Mouse (Mus musculus) liver, embryonic 13.5 days (tissue): ENCODE data around the gene Traf3ip3. TPM values are rescaled to one million over a fixed set of nuclear protein-coding genes. Genes with fewer than 3 reads are reported as not detected.
A peak's percentile ranks its signal among the peaks of the same experiment; 100 is the strongest.

Experiments
- ATAC-seq: fragments of 200-750 bp; cut with Nextera tagmentation; 2 replicates; pipeline ENCODE4 v1.8.0; 2017; ENCODE audit warnings: low read depth, mild to moderate bottlenecking, moderate number of reproducible peaks, moderate library complexity
- DNase-seq: peaks from one replicate; pipeline ENCODE4 v3.0.0; 2022
- H3K27ac ChIP-seq: fragments of 300-500 bp; sonication (generic); 2 replicates; pipeline ENCODE4 v1.5.1; 2015; ENCODE audit warnings: moderate library complexity, mild to moderate bottlenecking, inconsistent platforms
- H3K27me3 ChIP-seq: fragments of 300-500 bp; sonication (generic); 2 replicates; pipeline ENCODE4 v1.6.1; 2015; ENCODE audit warnings: mild to moderate bottlenecking, inconsistent platforms
- H3K36me3 ChIP-seq: fragments of 300-500 bp; sonication (generic); 2 replicates; pipeline ENCODE4 v1.6.1; 2015; ENCODE audit warnings: mild to moderate bottlenecking, inconsistent platforms
- H3K4me1 ChIP-seq: fragments of 300-500 bp; sonication (generic); replicated peaks from 2 replicates; pipeline ENCODE4 v1.6.1; 2015; ENCODE audit warnings: inconsistent platforms
- H3K4me2 ChIP-seq: fragments of 300-500 bp; sonication (generic); 2 replicates; pipeline ENCODE4 v1.6.1; 2015; ENCODE audit warnings: inconsistent platforms, mild to moderate bottlenecking, moderate library complexity
- H3K4me3 ChIP-seq: fragments of 300-500 bp; sonication (generic); replicated peaks from 2 replicates; pipeline ENCODE4 v1.5.1; 2015; ENCODE audit warnings: mild to moderate bottlenecking, inconsistent platforms
- H3K9ac ChIP-seq: fragments of 300-500 bp; sonication (generic); 2 replicates; pipeline ENCODE4 v1.6.1; 2015; ENCODE audit warnings: mild to moderate bottlenecking, inconsistent platforms
- H3K9me3 ChIP-seq: fragments of 300-500 bp; sonication (generic); replicated peaks from 2 replicates; pipeline ENCODE4 v1.6.1; 2016; ENCODE audit warnings: inconsistent platforms
- WGBS: fragments of 180-500 bp; shearing (Covaris S2); methylation state at CpG from one replicate; pipeline ENCODE4 v1.1.7; 2015; ENCODE audit not compliant: insufficient replicate concordance; 5-methylcytosine and 5-hydroxymethylcytosine counted together
- polyA plus RNA-seq: library from polyadenylated mRNA; unstranded; fragments of >200 nt; fragmentation: Nextera tagmentation; extraction: Ambion mirVana; gene quantifications from 2 replicates; pipeline ENCODE4 v1.2.1, GENCODE M21; 2015

Gene Traf3ip3
- polyA plus RNA-seq, 1 experiment from 2014 or later = 7.3 TPM

- 60% methylated on average over 2 of the region's 2 CpGs for WGBS
- no peak overlapping the region for H3K4me3 ChIP-seq
- H3K27ac ChIP-seq = no peak overlapping the region
- H3K36me3 ChIP-seq = no peaks in the 10 kb centered on the region
- H3K9me3 ChIP-seq = no peaks in the 10 kb centered on the region
- no peak overlapping the region for H3K4me2 ChIP-seq
- no peaks in the 10 kb centered on the region for H3K27me3 ChIP-seq
- DNase-seq (no peak), ATAC-seq (no peak)
- 0 out of 2 replicates have a peak, but pooled peaks cover 5% of the 10 kb centered on the region for H3K4me1 ChIP-seq
- no peak overlapping the region for H3K9ac ChIP-seq
These were observed 3.9 kb upstream of the Traf3ip3 start for GRCm38 (mm10) chr1:193205431-193205830.

GRCm38 (mm10) chr1:193203821-193204220 is 2.3 kb upstream of the Traf3ip3 start:
- Histone ChIP-seq H3K4me1 (peaks cover 5% of the 10 kb centered on the region; the same call in 1 of the 2 replicates), H3K27me3 (no peaks in the 10 kb centered on the region), H3K9ac (no peak overlapping the region), H3K9me3 (no peaks in the 10 kb centered on the region), H3K4me3 (no peak overlapping the region), H3K4me2 (no peak overlapping the region), H3K27ac (no peak overlapping the region), H3K36me3 (no peaks in the 10 kb centered on the region)
- ATAC-seq (no peak), DNase-seq (no peak)
- WGBS = 56% methylated on average over 2 of the region's 2 CpGs

GRCm38 (mm10) chr1:193200640-193201382 is 692 bp downstream of the Traf3ip3 start:
- Histone ChIP-seq H3K36me3 (no peaks in the 10 kb centered on the region), H3K4me2 (peak overlapping the region; percentile 29), H3K27ac (peak overlapping the region; percentile 71), H3K9me3 (no peaks in the 10 kb centered on the region), H3K4me1 (peaks cover 16% of the 10 kb centered on the region), H3K9ac (peak overlapping the region; percentile 41; the same call in 1 of the 2 replicates), H3K4me3 (peak overlapping the region; percentile 28), H3K27me3 (no peaks in the 10 kb centered on the region)
- DNase-seq = no peak
- ATAC-seq = no peak
- 27% methylated on average over 8 of the region's 8 CpGs for WGBS

- Histone ChIP-seq H3K4me2 (no peak overlapping the region), H3K9me3 (no peaks in the 10 kb centered on the region), H3K4me1 (peaks cover 16% of the 10 kb centered on the region), H3K4me3 (no peak overlapping the region), H3K27me3 (no peaks in the 10 kb centered on the region), H3K27ac (no peak overlapping the region), H3K9ac (no peak overlapping the region), H3K36me3 (no peaks in the 10 kb centered on the region)
- DNase-seq (no peak), ATAC-seq (no peak)
- 55% methylated on average over 2 of the region's 2 CpGs for WGBS
These were observed 3.2 kb downstream of the Traf3ip3 start for GRCm38 (mm10) chr1:193198312-193198711.

- H3K4me2 ChIP-seq = no peak overlapping the region
- no peaks in the 10 kb centered on the region for H3K9me3 ChIP-seq
- no peak overlapping the region for H3K4me3 ChIP-seq
- no peak for DNase-seq
- 71% methylated on average over 18 of the region's 18 CpGs for WGBS
- H3K27ac ChIP-seq = no peak overlapping the region
- H3K4me1 ChIP-seq = peaks cover 16% of the 10 kb centered on the region
- H3K36me3 ChIP-seq = no peaks in the 10 kb centered on the region
- no peak overlapping the region for H3K9ac ChIP-seq
- no peaks in the 10 kb centered on the region for H3K27me3 ChIP-seq
- no peak for ATAC-seq
These were observed 3.9 kb downstream of the Traf3ip3 start for GRCm38 (mm10) chr1:193197494-193198205.

- Histone ChIP-seq H3K27ac (no peak overlapping the region), H3K9ac (no peak overlapping the region), H3K9me3 (no peaks in the 10 kb centered on the region), H3K4me1 (peaks cover 18% of the 10 kb centered on the region), H3K36me3 (no peaks in the 10 kb centered on the region), H3K4me3 (no peak overlapping the region), H3K27me3 (no peaks in the 10 kb centered on the region), H3K4me2 (no peak overlapping the region)
- WGBS = 61% methylated on average over 3 of the region's 3 CpGs
- no peak for ATAC-seq
- DNase-seq = no peak
These were observed 6.2 kb downstream of the Traf3ip3 start for GRCm38 (mm10) chr1:193195169-193195810.

GRCm38 (mm10) chr1:193194416-193195140 is 6.9 kb downstream of the Traf3ip3 start:
- 69% methylated on average over 3 of the region's 3 CpGs for WGBS
- DNase-seq (no peak), ATAC-seq (no peak)
- Histone ChIP-seq H3K36me3 (no peaks in the 10 kb centered on the region), H3K4me2 (no peak overlapping the region), H3K27me3 (no peaks in the 10 kb centered on the region), H3K9me3 (no peaks in the 10 kb centered on the region), H3K4me1 (peaks cover 18% of the 10 kb centered on the region), H3K27ac (no peak overlapping the region), H3K4me3 (no peak overlapping the region), H3K9ac (no peak overlapping the region)

GRCm38 (mm10) chr1:193191675-193192283 is 9.7 kb downstream of the Traf3ip3 start:
- H3K4me3 ChIP-seq = no peak overlapping the region
- peaks cover 16% of the 10 kb centered on the region; the same call in 1 of the 2 replicates for H3K4me1 ChIP-seq
- H3K27ac ChIP-seq = no peak overlapping the region
- no peaks in the 10 kb centered on the region for H3K27me3 ChIP-seq
- ATAC-seq = no peak
- H3K9me3 ChIP-seq = no peaks in the 10 kb centered on the region
- no peak overlapping the region for H3K4me2 ChIP-seq
- H3K9ac ChIP-seq = no peak overlapping the region
- 60% methylated on average over 7 of the region's 7 CpGs for WGBS
- H3K36me3 ChIP-seq = no peaks in the 10 kb centered on the region
- no peak for DNase-seq

- 51% methylated on average over 3 of the region's 3 CpGs for WGBS
- Histone ChIP-seq H3K9ac (no peak overlapping the region), H3K27me3 (no peaks in the 10 kb centered on the region), H3K9me3 (no peaks in the 10 kb centered on the region), H3K4me1 (peaks cover 16% of the 10 kb centered on the region; the same call in 1 of the 2 replicates), H3K4me3 (no peak overlapping the region), H3K27ac (no peak overlapping the region), H3K36me3 (no peaks in the 10 kb centered on the region), H3K4me2 (no peak overlapping the region)
- ATAC-seq (no peak), DNase-seq (no peak)
These were observed 11.7 kb downstream of the Traf3ip3 start for GRCm38 (mm10) chr1:193189771-193190170.

GRCm38 (mm10) chr1:193189151-193189621 is 12.3 kb downstream of the Traf3ip3 start:
- no peak for DNase-seq
- Histone ChIP-seq H3K4me3 (no peak overlapping the region), H3K27me3 (no peaks in the 10 kb centered on the region), H3K27ac (no peak overlapping the region), H3K4me2 (no peak overlapping the region), H3K4me1 (peaks cover 16% of the 10 kb centered on the region; the same call in 1 of the 2 replicates), H3K9ac (no peak overlapping the region), H3K36me3 (no peaks in the 10 kb centered on the region), H3K9me3 (no peaks in the 10 kb centered on the region)
- WGBS = 58% methylated on average over 9 of the region's 9 CpGs
- no peak; the same call in 1 of the 2 replicates for ATAC-seq
